Mouse (Mus musculus) kidney, embryonic 16.5 days (tissue): ENCODE data around the gene Tnni2. TPM values are rescaled to one million over a fixed set of nuclear protein-coding genes. Genes with fewer than 3 reads are reported as not detected.
"Not testable (repeated sequence)": the region's sequence is repeated elsewhere in the genome, so short reads cannot be mapped to it uniquely, and the experiment has no call there.

Experiments used
- ATAC-seq: fragments of 200-750 bp; cut with Nextera tagmentation; 2 replicates; pipeline ENCODE4 v1.8.0; 2017; ENCODE audit warnings: moderate TSS enrichment; ENCODE audit not compliant: low FRiP score, low TSS enrichment
- H3K27ac ChIP-seq: fragments of 300-500 bp; sonication (generic); 2 replicates; pipeline ENCODE4 v1.5.1; 2014; ENCODE audit warnings: low read length
- H3K27me3 ChIP-seq: fragments of 300-500 bp; sonication (generic); 2 replicates; pipeline ENCODE4 v1.6.1; 2014; ENCODE audit warnings: low read length, control low read depth, mixed read lengths; ENCODE audit not compliant: insufficient read depth
- H3K36me3 ChIP-seq: fragments of 300-500 bp; sonication (generic); 2 replicates; pipeline ENCODE4 v1.6.1; 2014; ENCODE audit warnings: low read length, control low read depth, mixed read lengths; ENCODE audit not compliant: insufficient read depth
- H3K4me1 ChIP-seq: fragments of 300-500 bp; sonication (generic); 2 replicates; pipeline ENCODE4 v1.6.1; 2014; ENCODE audit warnings: low read length, control low read depth, mixed read lengths; ENCODE audit not compliant: insufficient read depth
- H3K4me2 ChIP-seq: fragments of 300-500 bp; sonication (generic); replicated peaks from 2 replicates; pipeline ENCODE4 v1.6.1; 2014; ENCODE audit warnings: low read depth, low read length
- H3K4me3 ChIP-seq: fragments of 300-500 bp; sonication (generic); 2 replicates; pipeline ENCODE4 v1.5.1; 2014; ENCODE audit warnings: mild to moderate bottlenecking, low read length
- H3K9ac ChIP-seq: fragments of 300-500 bp; sonication (generic); replicated peaks from 2 replicates; pipeline ENCODE4 v1.6.1; 2014; ENCODE audit warnings: low read length
- H3K9me3 ChIP-seq: fragments of 300-500 bp; sonication (generic); 2 replicates; pipeline ENCODE4 v1.6.1; 2016; ENCODE audit warnings: low read length, control low read depth
- WGBS: fragments of 180-500 bp; shearing (Covaris S2); extraction: QIAGEN DNeasy Blood & Tissue Kit; methylation state at CpG from one replicate; pipeline ENCODE4 v1.1.7; 2014; 5-methylcytosine and 5-hydroxymethylcytosine counted together
- polyA plus RNA-seq: library from polyadenylated mRNA; unstranded; fragments of >200 nt; fragmentation: Nextera tagmentation; extraction: Ambion mirVana; gene quantifications from 2 replicates; pipeline ENCODE4 v1.2.1, GENCODE M21; 2015

Gene Tnni2
- polyA plus RNA-seq, 1 experiment from 2014 or later, result 12.0 TPM

GRCm38 (mm10) chr7:142403591-142403990, 38.0 kb upstream of the Tnni2 start:
- no peaks in the 10 kb centered on the region for H3K27me3 ChIP-seq
- no peak overlapping the region for H3K4me3 ChIP-seq
- peak overlapping the region; percentile 47; the same call in 1 of the 2 replicates for H3K27ac ChIP-seq
- peaks cover 17% of the 10 kb centered on the region; the same call in 1 of the 2 replicates for H3K4me1 ChIP-seq
- no peaks in the 10 kb centered on the region for H3K36me3 ChIP-seq
- 52% methylated on average over 4 of the region's 4 CpGs for WGBS
- H3K9ac ChIP-seq, result no peak overlapping the region
- no peak overlapping the region for H3K4me2 ChIP-seq
- no peak for ATAC-seq
- no peaks in the 10 kb centered on the region for H3K9me3 ChIP-seq

- not testable (repeated sequence) for H3K27me3 ChIP-seq, H3K4me2 ChIP-seq, ATAC-seq
These were observed 36.5 kb upstream of the Tnni2 start for GRCm38 (mm10) chr7:142405134-142405533.

GRCm38 (mm10) chr7:142407935-142408334, 33.7 kb upstream of the Tnni2 start:
- no peaks in the 10 kb centered on the region for H3K36me3 ChIP-seq
- no peaks in the 10 kb centered on the region for H3K27me3 ChIP-seq
- WGBS, result 73% methylated on average over 4 of the region's 4 CpGs
- no peaks in the 10 kb centered on the region for H3K9me3 ChIP-seq
- no peak overlapping the region for H3K4me3 ChIP-seq
- no peak for ATAC-seq
- H3K4me1 ChIP-seq, result no peaks in the 10 kb centered on the region
- H3K9ac ChIP-seq, result no peak overlapping the region
- H3K4me2 ChIP-seq, result no peak overlapping the region
- no peak overlapping the region for H3K27ac ChIP-seq

More at GRCm38 (mm10) chr7:142405134-142405533, 36.5 kb upstream of the Tnni2 start:
- H3K36me3 ChIP-seq, H3K27ac ChIP-seq, H3K4me1 ChIP-seq, H3K9me3 ChIP-seq, H3K9ac ChIP-seq, H3K4me3 ChIP-seq: not testable (repeated sequence)
- 93% methylated on average over 5 of the region's 5 CpGs for WGBS

- H3K27ac ChIP-seq, result no peak overlapping the region
- no peak overlapping the region for H3K4me2 ChIP-seq
- no peak overlapping the region for H3K4me3 ChIP-seq
- no peaks in the 10 kb centered on the region for H3K4me1 ChIP-seq
- H3K36me3 ChIP-seq, result no peaks in the 10 kb centered on the region
- WGBS, result 86% methylated on average over 8 of the region's 8 CpGs
- H3K9me3 ChIP-seq, result no peaks in the 10 kb centered on the region
- no peak overlapping the region for H3K9ac ChIP-seq
- H3K27me3 ChIP-seq, result no peaks in the 10 kb centered on the region
- no peak for ATAC-seq
These were observed 32.9 kb upstream of the Tnni2 start for GRCm38 (mm10) chr7:142408686-142409085.

- Histone ChIP-seq H3K4me2 (no peak overlapping the region), H3K9ac (no peak overlapping the region), H3K36me3 (no peaks in the 10 kb centered on the region), H3K4me1 (no peaks in the 10 kb centered on the region), H3K9me3 (no peaks in the 10 kb centered on the region), H3K4me3 (no peak overlapping the region), H3K27ac (no peak overlapping the region), H3K27me3 (no peaks in the 10 kb centered on the region)
- ATAC-seq, result no peak
- 76% methylated on average over 3 of the region's 3 CpGs for WGBS
These were observed 32.0 kb upstream of the Tnni2 start for GRCm38 (mm10) chr7:142409603-142410002.

GRCm38 (mm10) chr7:142413285-142413684, 28.3 kb upstream of the Tnni2 start:
- no peak for ATAC-seq
- Histone ChIP-seq H3K4me3 (no peak overlapping the region), H3K27me3 (no peaks in the 10 kb centered on the region), H3K4me1 (no peaks in the 10 kb centered on the region), H3K9ac (no peak overlapping the region), H3K9me3 (no peaks in the 10 kb centered on the region), H3K27ac (no peak overlapping the region), H3K36me3 (no peaks in the 10 kb centered on the region), H3K4me2 (no peak overlapping the region)
- WGBS, result 94% methylated on average over 6 of the region's 6 CpGs

- H3K9ac ChIP-seq, result no peak overlapping the region
- H3K4me1 ChIP-seq, result no peaks in the 10 kb centered on the region
- H3K36me3 ChIP-seq, result no peaks in the 10 kb centered on the region
- H3K4me3 ChIP-seq, result no peak overlapping the region
- no peak for ATAC-seq
- peak overlapping the region; percentile 54; the same call in 1 of the 2 replicates for H3K27ac ChIP-seq
- H3K4me2 ChIP-seq, result no peak overlapping the region
- no peaks in the 10 kb centered on the region for H3K27me3 ChIP-seq
- no peaks in the 10 kb centered on the region for H3K9me3 ChIP-seq
- WGBS, result 50% methylated on average over 4 of the region's 4 CpGs
These were observed 26.3 kb upstream of the Tnni2 start for GRCm38 (mm10) chr7:142415314-142415713.

- Histone ChIP-seq H3K27ac (0 out of 2 replicates have a peak overlapping the region, but pooled peaks have one; percentile 51), H3K4me3 (no peak overlapping the region), H3K9ac (no peak overlapping the region), H3K4me2 (no peak overlapping the region), H3K36me3 (no peaks in the 10 kb centered on the region), H3K27me3 (no peaks in the 10 kb centered on the region), H3K9me3 (no peaks in the 10 kb centered on the region), H3K4me1 (no peaks in the 10 kb centered on the region)
- 67% methylated on average over 3 of the region's 3 CpGs for WGBS
- ATAC-seq, result no peak
These were observed 25.4 kb upstream of the Tnni2 start for GRCm38 (mm10) chr7:142416225-142416624.

GRCm38 (mm10) chr7:142418027-142418426, 23.6 kb upstream of the Tnni2 start:
- Histone ChIP-seq H3K36me3 (no peaks in the 10 kb centered on the region), H3K27me3 (no peaks in the 10 kb centered on the region), H3K9me3 (no peaks in the 10 kb centered on the region), H3K4me2 (no peak overlapping the region), H3K4me1 (no peaks in the 10 kb centered on the region), H3K27ac (no peak overlapping the region), H3K4me3 (no peak overlapping the region), H3K9ac (no peak overlapping the region)
- no peak for ATAC-seq
- WGBS, result 97% methylated on average over 2 of the region's 2 CpGs

- Histone ChIP-seq H3K4me1 (no peaks in the 10 kb centered on the region), H3K27ac (no peak overlapping the region), H3K36me3 (no peaks in the 10 kb centered on the region), H3K9ac (no peak overlapping the region), H3K4me2 (no peak overlapping the region), H3K27me3 (no peaks in the 10 kb centered on the region), H3K4me3 (no peak overlapping the region), H3K9me3 (no peaks in the 10 kb centered on the region)
- no peak for ATAC-seq
- 88% methylated on average over 8 of the region's 8 CpGs for WGBS
These were observed 22.9 kb upstream of the Tnni2 start for GRCm38 (mm10) chr7:142418679-142419078.
